Comparison of ENCODE assay signal across 9 mouse cellular contexts in the genomic region with DNA sequence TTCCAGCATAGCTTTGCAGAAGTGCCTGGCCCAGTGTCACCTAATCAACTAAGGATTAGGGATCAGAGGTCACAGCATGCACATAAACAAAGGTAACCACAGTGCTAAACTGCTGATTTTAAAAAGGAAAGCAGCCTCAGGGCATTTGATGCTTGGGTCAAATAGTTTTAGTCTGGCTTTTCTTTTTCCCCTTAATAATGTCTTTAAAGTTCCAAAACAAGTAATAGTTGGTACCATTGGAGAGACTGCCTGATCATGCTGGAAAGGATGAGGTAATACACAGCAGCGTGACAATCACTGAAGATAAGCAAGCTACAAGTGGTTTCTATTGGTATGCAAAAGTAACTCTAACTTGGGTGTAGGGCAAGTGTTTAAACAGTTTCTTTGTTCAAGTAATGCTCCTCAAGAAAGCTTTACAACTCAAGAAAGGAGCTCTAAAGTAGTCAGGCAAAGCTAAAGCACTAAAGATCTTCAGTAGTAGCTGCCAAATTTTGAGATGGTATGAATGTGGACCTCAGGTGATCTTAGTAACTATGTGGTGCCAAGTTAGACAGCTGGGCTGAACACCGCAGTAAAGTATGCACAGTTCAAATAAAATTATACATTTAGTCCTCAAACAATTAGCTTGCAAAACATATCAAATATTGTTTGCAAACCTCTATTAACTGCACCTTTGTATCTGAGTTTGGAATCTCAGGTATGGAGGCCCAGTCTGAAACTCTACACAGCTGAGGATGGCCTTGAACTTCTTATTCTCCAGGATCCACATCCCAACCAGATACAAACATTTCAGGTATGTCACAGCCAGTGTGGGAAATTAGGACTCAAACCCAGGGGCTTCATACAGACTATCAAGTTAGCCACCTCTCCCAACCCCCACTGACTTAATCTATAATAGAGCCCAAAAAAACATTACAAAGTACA. TPM values are rescaled to one million over a fixed set of nuclear protein-coding genes. Genes with fewer than 3 reads are reported as not detected.
DNase-seq lines count a peak whose midpoint lies in the region; ATAC-seq and TF ChIP-seq lines count a peak whose summit lies in the region.
"Had no signal": no experiment of that assay in that cellular context is flagged by ENCODE, and none has a peak within 500 bp of the region (broad histone marks: within the 10 kb centered on the region; RNA-seq: fewer than 3 reads in every experiment).

No protein-coding gene starts in this region.

- H3K27ac ChIP-seq in embryonic facial prominence, embryonic 14.5 days (replicated peaks; ENCODE audit: low read depth, low read length): peak overlapping the region; percentile 48; the same call in 1 of the 2 replicates
- H3K27ac ChIP-seq in embryonic facial prominence, embryonic 10.5 days (replicated peaks): no peak overlapping the region
- H3K27ac ChIP-seq in liver, adult 2 months (replicated peaks; ENCODE audit: insufficient read depth, low read depth, low read length): peak overlapping the region; percentile 89
- H3K27ac ChIP-seq in embryonic fibroblast, embryonic 13.5 days (ENCODE audit: insufficient read depth, low read length): peak overlapping the region; percentile 69
- peak overlapping the region; percentile 52 for H3K27ac ChIP-seq in liver, postnatal 0 days (ENCODE audit: low read depth)

- H3K4me3 ChIP-seq in embryonic facial prominence, embryonic 14.5 days (ENCODE audit: low read depth, low read length): no peak overlapping the region
- no peak overlapping the region for H3K4me3 ChIP-seq in embryonic facial prominence, embryonic 10.5 days
- peak overlapping the region; percentile 33; the same call in 1 of the 2 replicates for H3K4me3 ChIP-seq in liver, adult 2 months (ENCODE audit: insufficient read depth, low read depth, low read length)
- H3K4me3 ChIP-seq in embryonic fibroblast, embryonic 13.5 days (ENCODE audit: insufficient read depth, low read length): no peak overlapping the region
- H3K4me3 ChIP-seq in liver, postnatal 0 days (ENCODE audit: low read depth, low read length): no peak overlapping the region

- H3K36me3 ChIP-seq in embryonic facial prominence, embryonic 14.5 days (ENCODE audit: control insufficient read depth, insufficient read depth, low read length): peaks cover 11% of the 10 kb centered on the region
- peaks cover 39% of the 10 kb centered on the region for H3K36me3 ChIP-seq in embryonic facial prominence, embryonic 10.5 days (replicated peaks)
- H3K36me3 ChIP-seq in liver, adult 2 months (ENCODE audit: control insufficient read depth, insufficient read depth, low read length): peaks cover 7% of the 10 kb centered on the region
- peaks cover 14% of the 10 kb centered on the region for H3K36me3 ChIP-seq in liver, postnatal 0 days (replicated peaks; ENCODE audit: insufficient read depth, low read length)

- TF ChIP-seq CTCF in liver, adult 2 months (IDR thresholded peaks at IDR 0.05; ENCODE audit: low read depth, low read length): no peak
- TF ChIP-seq CTCF in embryonic fibroblast, embryonic 13.5 days (IDR thresholded peaks at IDR 0.05; ENCODE audit: borderline replicate concordance, insufficient read depth, low read length): no peak
- no peak for TF ChIP-seq CTCF in liver, postnatal 0 days (IDR thresholded peaks at IDR 0.05; ENCODE audit: low read depth)

- no peaks in the 10 kb centered on the region for H3K27me3 ChIP-seq in embryonic facial prominence, embryonic 14.5 days (replicated peaks; ENCODE audit: control insufficient read depth, insufficient read depth, low read length)
- H3K27me3 ChIP-seq in embryonic facial prominence, embryonic 10.5 days (replicated peaks; ENCODE audit: low read depth, poor library complexity, severe bottlenecking): no peaks in the 10 kb centered on the region
- no peaks in the 10 kb centered on the region for H3K27me3 ChIP-seq in liver, adult 2 months (ENCODE audit: control insufficient read depth, insufficient read depth, low read length)
- no peaks in the 10 kb centered on the region for H3K27me3 ChIP-seq in liver, postnatal 0 days (ENCODE audit: insufficient read depth, low read length)

- peaks cover 43% of the 10 kb centered on the region; the same call in 1 of the 2 replicates for H3K79me2 ChIP-seq in liver, adult 2 months (ENCODE audit: control insufficient read depth, insufficient read depth, low read length)

- H3K9ac ChIP-seq in embryonic facial prominence, embryonic 14.5 days (ENCODE audit: low read depth, low read length): no peak overlapping the region
- peak overlapping the region; percentile 36; the same call in 1 of the 2 replicates for H3K9ac ChIP-seq in liver, adult 2 months (ENCODE audit: low read depth, low read length)
- no peak overlapping the region for H3K9ac ChIP-seq in liver, postnatal 0 days (replicated peaks)

- TF ChIP-seq EP300 in liver, postnatal 0 days (IDR thresholded peaks at IDR 0.05; ENCODE audit: low read depth): no peak

- ATAC-seq in embryonic facial prominence, embryonic 14.5 days (ENCODE audit: low read depth): no peak
- no peak for ATAC-seq in liver, postnatal 0 days

- WGBS in embryonic facial prominence, embryonic 14.5 days: 65% methylated on average over 2 of the region's 2 CpGs
- WGBS in embryonic facial prominence, embryonic 10.5 days: 84% methylated on average over 2 of the region's 2 CpGs
- 19% methylated on average over 2 of the region's 2 CpGs for WGBS in liver, adult 2 months
- WGBS in liver, postnatal 0 days (ENCODE audit: insufficient replicate concordance): 55% methylated on average over 2 of the region's 2 CpGs

- H3K9me3 ChIP-seq in embryonic facial prominence, embryonic 14.5 days (ENCODE audit: control insufficient read depth, low read length): no peaks in the 10 kb centered on the region
- H3K9me3 ChIP-seq in embryonic facial prominence, embryonic 10.5 days: no peaks in the 10 kb centered on the region
- no peaks in the 10 kb centered on the region for H3K9me3 ChIP-seq in liver, postnatal 0 days (ENCODE audit: low read length)

- no peak for TF ChIP-seq POLR2A in liver, adult 2 months (IDR thresholded peaks at IDR 0.05; ENCODE audit: extremely low read depth, insufficient read depth, low read length)
- TF ChIP-seq POLR2A in embryonic fibroblast, embryonic 13.5 days (IDR thresholded peaks at IDR 0.05; ENCODE audit: low read depth, low read length): no peak

- DNase-seq in embryonic facial prominence, embryonic 14.5 days (ENCODE audit: low spot score): no peak
- DNase-seq in embryonic facial prominence, embryonic 10.5 days (ENCODE audit: low spot score): no peak
- peak; percentile 69 for DNase-seq in liver, adult 2 months (ENCODE audit: extremely low read depth, low read depth, low spot score)
- no peak for DNase-seq in liver
- DNase-seq in liver, postnatal 0 days: no peak
- DNase-seq in frontal cortex, postnatal 36 days (ENCODE audit: low spot score in 2 of 2): no peak
- no peak for DNase-seq in adrenal gland, postnatal 10 days
- DNase-seq: thymus, postnatal 36 days had no signal

- H3K4me1 ChIP-seq in embryonic facial prominence, embryonic 14.5 days (ENCODE audit: control insufficient read depth, insufficient read depth, low read length): peaks cover 29% of the 10 kb centered on the region
- peaks cover 47% of the 10 kb centered on the region for H3K4me1 ChIP-seq in embryonic facial prominence, embryonic 10.5 days
- peaks cover 37% of the 10 kb centered on the region for H3K4me1 ChIP-seq in liver, adult 2 months (ENCODE audit: control insufficient read depth, insufficient read depth, low read length)
- H3K4me1 ChIP-seq in embryonic fibroblast, embryonic 13.5 days (ENCODE audit: control insufficient read depth, insufficient read depth, low read length): peaks cover 29% of the 10 kb centered on the region
- peaks cover 43% of the 10 kb centered on the region for H3K4me1 ChIP-seq in liver, postnatal 0 days (ENCODE audit: insufficient read depth)

- H3K4me2 ChIP-seq in embryonic facial prominence, embryonic 14.5 days (ENCODE audit: low read depth, low read length): no peak overlapping the region
- 0 out of 2 replicates have a peak overlapping the region, but pooled peaks have one; percentile 5 for H3K4me2 ChIP-seq in liver, postnatal 0 days (ENCODE audit: low read depth, low read length)

RNA-seq across cellular contexts. Expression of gene Chd2, which starts 6.4 kb away (rescaled TPM):
- polyA plus RNA-seq in embryonic facial prominence, embryonic 14.5 days (2014; fragmentation: Nextera tagmentation; extraction: Ambion mirVana): 39.5 and 54.6 TPM in 2 replicates
- polyA plus RNA-seq in embryonic facial prominence, embryonic 10.5 days (2016; fragmentation: Nextera tagmentation; extraction: Ambion mirVana): 49.2 and 54.8 TPM in 2 replicates
- total RNA-seq in liver, adult 2 months (2014; rRNA removed): 40.0 and 42.0 TPM in 2 replicates
- 16.9 and 20.1 TPM in 2 replicates for polyA plus RNA-seq in liver, adult 2 months (2012; rRNA removed)
- 45.2 and 51.4 TPM in 2 replicates for polyA plus RNA-seq in embryonic fibroblast, embryonic 13.5 days (2011; ENCODE audit: insufficient read length, low read depth, missing spikeins)
- polyA plus RNA-seq in liver, postnatal 0 days (2015; fragmentation: Nextera tagmentation; extraction: Ambion mirVana): 14.1 and 17.2 TPM in 2 replicates
- 10 to 100 TPM; 42.8 to 62.0 TPM for total RNA-seq in adrenal gland, postnatal 10 days (2021)
